Mouse (Mus musculus) small intestine, adult 2 months (tissue): Measurements from ENCODE around the gene Tcf23. TPM values are rescaled to one million over a fixed set of nuclear protein-coding genes. Genes with fewer than 3 reads are reported as not detected.

Experiments
- H3K27ac ChIP-seq: fragments of 200-500 bp; 2 replicates; pipeline ENCODE4 v1.5.1; 2012; ENCODE audit warnings: low read depth, low read length, control low read depth, inconsistent platforms; ENCODE audit not compliant: insufficient read depth
- H3K27me3 ChIP-seq: fragments of 200-500 bp; 2 replicates; pipeline ENCODE4 v1.6.1; 2012; ENCODE audit warnings: mild to moderate bottlenecking, moderate library complexity, low read length, inconsistent platforms; ENCODE audit not compliant: control insufficient read depth, insufficient read depth
- H3K36me3 ChIP-seq: fragments of 200-500 bp; 2 replicates; pipeline ENCODE4 v1.6.1; 2012; ENCODE audit warnings: mild to moderate bottlenecking, low read length, control low read depth, inconsistent platforms; ENCODE audit not compliant: control insufficient read depth, insufficient read depth
- H3K4me1 ChIP-seq: fragments of 200-500 bp; 2 replicates; pipeline ENCODE4 v1.6.1; 2012; ENCODE audit warnings: low read length, inconsistent platforms, mixed read lengths; ENCODE audit not compliant: control insufficient read depth, insufficient read depth, insufficient read length
- H3K4me3 ChIP-seq: fragments of 200-500 bp; 2 replicates; pipeline ENCODE4 v1.5.1; 2012; ENCODE audit warnings: low read depth, mild to moderate bottlenecking, control low read depth, inconsistent platforms, low read length, moderate library complexity
- CTCF ChIP-seq: fragments of 200-500 bp; IDR thresholded peaks from 2 replicates; pipeline ENCODE4 v1.5.1; 2012; ENCODE audit warnings: low read depth, mild to moderate bottlenecking, control low read depth, inconsistent platforms, low read length, moderate library complexity, mixed read lengths; ENCODE audit not compliant: insufficient replicate concordance, insufficient read length; ENCODE audit errors: extremely low read depth
- POLR2A ChIP-seq: fragments of 200-500 bp; IDR thresholded peaks from 2 replicates; pipeline ENCODE4 v1.6.1; 2012; ENCODE audit warnings: low read depth, mild to moderate bottlenecking, control low read depth, inconsistent platforms, low read length, moderate library complexity
- whole genome bisulfite sequencing: fragments of 180-500 bp; shearing (Covaris S2); methylation state at CpG from one replicate; pipeline ENCODE4 v1.1.7; 2018; 5-methylcytosine and 5-hydroxymethylcytosine counted together
- polyA plus RNA-seq: library from polyadenylated mRNA; depleted of rRNA; stranded (reverse); fragments of >200 nt; gene quantifications from 2 replicates; pipeline ENCODE4 v1.2.3, GENCODE M21; 2012; rRNA removed

Tcf23 gene
- 0.44 and 2.0 TPM in 2 replicates for polyA plus RNA-seq

- TF ChIP-seq CTCF, result no peak
- TF ChIP-seq POLR2A, result no peak
- H3K27ac ChIP-seq, result peak within 1 kb of the TSS; percentile 61
- peaks cover 29% of the 10 kb centered on the region for H3K4me1 ChIP-seq
- WGBS, result 75% methylated on average over 8 of the region's 8 CpGs
- no peaks in the 10 kb centered on the region for H3K36me3 ChIP-seq
- no peaks in the 10 kb centered on the region for H3K27me3 ChIP-seq
- no peak within 1 kb of the TSS for H3K4me3 ChIP-seq
Observed at GRCm38 (mm10) chr5:30968416-30968815, at the start of gene Tcf23. Tcf23 (plus strand) TSS chr5:30968662.

DNA sequence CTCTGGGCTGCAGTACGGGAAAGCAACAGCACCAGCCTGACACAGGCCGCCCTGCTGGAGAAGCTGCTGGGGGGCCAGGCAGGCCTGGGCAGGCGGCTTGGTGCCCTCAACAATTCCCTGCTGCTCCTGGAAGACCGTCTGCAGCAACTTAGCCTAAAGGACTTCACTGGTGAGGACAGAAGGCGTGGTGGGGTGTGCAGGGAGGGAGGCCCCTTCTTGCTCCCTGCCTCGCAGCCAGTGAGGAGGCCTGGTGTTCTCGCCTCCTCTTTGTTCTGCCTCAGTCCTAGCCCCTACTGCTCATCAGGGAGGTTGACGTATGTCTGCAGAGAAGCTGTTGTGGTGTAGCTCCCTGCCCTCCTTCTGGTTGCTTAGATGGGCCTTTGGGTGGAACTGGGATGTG lies 49.8 kb upstream of the Tcf23 start:
- Histone ChIP-seq H3K27me3 (no peaks in the 10 kb centered on the region), H3K4me3 (no peak overlapping the region), H3K27ac (no peak overlapping the region), H3K4me1 (peaks cover 10% of the 10 kb centered on the region), H3K36me3 (no peaks in the 10 kb centered on the region; the same call in 1 of the 2 replicates)
- TF ChIP-seq POLR2A (no peak), CTCF (no peak)
- 93% methylated on average over 8 of the region's 8 CpGs for WGBS

DNA sequence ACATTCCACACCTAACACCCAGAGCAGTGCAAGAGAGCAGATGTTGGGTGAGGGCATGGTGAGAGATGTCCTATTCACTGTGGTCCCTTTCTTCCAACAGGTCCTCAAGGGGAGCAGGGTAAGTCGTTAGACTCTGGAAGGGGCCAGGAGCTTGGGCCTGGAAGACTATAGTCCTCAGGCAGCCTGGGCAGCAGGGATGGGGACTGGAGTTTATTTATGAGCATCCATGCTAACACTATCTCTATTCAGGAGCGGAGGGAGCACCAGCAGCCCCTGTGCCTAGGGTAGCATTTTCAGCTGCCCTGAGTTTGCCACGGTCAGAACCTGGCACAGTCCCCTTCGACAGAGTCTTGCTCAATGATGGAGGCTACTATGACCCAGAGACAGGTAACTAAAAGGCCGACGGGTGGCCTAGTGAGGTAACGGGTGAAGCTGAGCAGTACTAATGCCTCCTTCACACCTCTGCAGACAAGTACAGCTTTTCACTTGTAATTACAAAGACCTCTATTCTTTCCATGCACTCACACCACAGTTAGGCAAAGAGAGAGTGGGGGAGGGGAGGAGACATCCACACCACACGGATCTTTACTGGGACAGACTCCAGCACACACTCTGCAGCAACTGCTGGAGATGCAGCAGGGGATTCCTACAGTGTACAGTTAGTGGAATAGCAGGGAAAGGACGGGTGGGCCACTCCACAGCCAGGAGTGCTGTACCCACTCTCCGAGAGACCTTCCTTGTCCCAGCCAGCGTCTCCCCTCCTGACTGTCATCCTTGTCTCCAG lies 48.4 kb upstream of the Tcf23 start:
- Histone ChIP-seq H3K36me3 (no peaks in the 10 kb centered on the region; the same call in 1 of the 2 replicates), H3K27me3 (no peaks in the 10 kb centered on the region), H3K4me1 (peaks cover 22% of the 10 kb centered on the region), H3K4me3 (peak overlapping the region; percentile 59), H3K27ac (peak overlapping the region; percentile 95)
- TF ChIP-seq CTCF, result no peak
- TF ChIP-seq POLR2A, result no peak
- WGBS, result 67% methylated on average over 11 of the region's 11 CpGs

DNA sequence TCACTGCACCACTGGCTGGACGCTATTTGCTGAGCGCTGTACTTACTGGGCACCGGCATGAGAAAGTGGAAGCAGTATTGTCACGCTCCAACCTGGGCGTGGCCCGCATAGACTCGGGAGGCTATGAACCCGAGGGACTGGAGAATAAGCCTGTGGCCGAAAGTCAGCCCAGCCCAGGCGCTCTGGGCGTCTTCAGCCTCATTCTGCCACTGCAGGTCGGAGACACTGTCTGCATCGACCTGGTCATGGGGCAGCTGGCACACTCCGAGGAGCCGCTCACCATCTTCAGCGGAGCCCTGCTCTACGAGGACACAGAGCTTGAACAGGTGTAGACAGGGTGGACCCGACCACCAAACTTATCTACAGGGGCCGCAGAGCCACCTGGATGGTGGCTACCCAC lies 47.8 kb upstream of the Tcf23 start:
- H3K4me1 ChIP-seq, result peaks cover 20% of the 10 kb centered on the region
- H3K27me3 ChIP-seq, result no peaks in the 10 kb centered on the region
- H3K4me3 ChIP-seq, result peak overlapping the region; percentile 59
- H3K27ac ChIP-seq, result peak overlapping the region; percentile 95
- H3K36me3 ChIP-seq, result no peaks in the 10 kb centered on the region; the same call in 1 of the 2 replicates
- 28% methylated on average over 19 of the region's 19 CpGs for WGBS
- peak; percentile 68 for TF ChIP-seq POLR2A
- no peak for TF ChIP-seq CTCF

DNA sequence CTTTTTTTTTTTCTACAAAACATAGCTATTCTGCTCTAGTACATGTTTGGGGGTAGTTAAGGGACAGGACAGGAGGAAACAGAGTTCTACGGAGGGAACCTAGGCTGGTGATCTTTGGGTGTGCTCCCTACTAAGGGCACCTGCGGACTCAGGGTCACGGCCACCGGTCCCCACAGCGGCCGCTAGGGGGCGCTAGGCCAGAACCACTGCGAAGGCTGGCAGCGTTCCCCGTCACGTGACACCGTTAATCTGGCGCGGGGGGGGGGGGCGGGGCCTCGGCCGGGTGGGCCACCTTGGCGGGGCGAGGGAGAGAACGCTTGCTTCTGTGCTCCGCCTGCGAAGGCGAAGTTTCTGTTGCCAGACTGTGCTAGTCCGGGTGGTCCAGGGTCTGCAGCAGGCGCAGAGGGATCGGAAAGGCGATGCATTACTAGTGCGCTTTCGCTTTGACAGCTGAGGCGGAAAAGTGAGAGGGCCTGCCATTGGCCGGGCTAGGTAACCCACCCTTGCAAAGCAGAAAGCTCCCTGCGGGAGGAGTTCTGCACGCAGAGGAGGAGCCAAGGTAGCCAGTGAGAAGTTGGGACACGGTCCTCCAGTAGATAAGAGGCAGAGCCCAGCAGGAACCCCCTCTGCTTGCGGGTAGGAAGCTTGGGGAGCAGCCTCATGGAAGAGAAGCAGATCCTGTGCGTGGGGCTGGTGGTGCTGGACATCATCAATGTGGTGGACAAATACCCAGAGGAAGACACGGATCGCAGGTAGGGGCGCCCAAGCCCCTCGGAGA lies 47.0 kb upstream of the Tcf23 start, which contains the start of gene Khk:
Gene Khk, plus strand, starts transcription at position 176 of the 778 bp plus-strand sequence.
- H3K36me3 ChIP-seq, result peaks cover 1% of the 10 kb centered on the region
- no peaks in the 10 kb centered on the region for H3K27me3 ChIP-seq
- TF ChIP-seq CTCF (peak; percentile 86), POLR2A (peak; percentile 93)
- peak within 1 kb of the TSS; percentile 95 for H3K27ac ChIP-seq
- under 1% methylated on average over 40 of the region's 40 CpGs for WGBS
- peak within 1 kb of the TSS; percentile 62 for H3K4me3 ChIP-seq
- H3K4me1 ChIP-seq, result peaks cover 28% of the 10 kb centered on the region

DNA sequence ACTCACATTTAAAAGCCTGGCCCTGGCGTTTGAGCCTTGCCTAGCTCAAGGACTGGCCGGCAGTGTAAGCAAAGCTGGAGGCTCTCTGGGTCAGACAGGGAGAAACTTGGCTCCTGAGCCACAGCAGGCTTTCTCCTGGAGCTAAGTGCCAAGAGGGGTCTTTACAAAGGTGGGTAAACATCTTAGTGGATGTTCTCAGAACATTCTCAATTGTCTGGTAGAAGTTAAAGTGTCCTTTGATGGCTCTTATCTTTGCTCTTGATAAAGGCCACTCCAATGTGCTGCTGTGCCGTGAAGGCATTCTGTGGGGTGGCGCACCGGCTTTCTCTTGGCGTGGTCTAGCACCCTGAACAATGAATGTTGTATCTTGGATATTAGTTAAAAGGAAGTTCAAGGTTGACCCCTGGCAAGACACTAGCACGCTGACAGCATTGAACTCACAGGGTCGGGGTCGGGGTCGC lies 45.9 kb upstream of the Tcf23 start:
- Histone ChIP-seq H3K4me1 (peaks cover 38% of the 10 kb centered on the region), H3K36me3 (peaks cover 3% of the 10 kb centered on the region), H3K27me3 (no peaks in the 10 kb centered on the region), H3K27ac (peak overlapping the region; percentile 63), H3K4me3 (peak overlapping the region; percentile 62)
- TF ChIP-seq POLR2A (no peak), CTCF (no peak)
- 30% methylated on average over 10 of the region's 10 CpGs for WGBS
